Mouse (Mus musculus) forebrain, embryonic 10.5 days (tissue): ENCODE measurements around the gene Fam160a1. TPM values are rescaled to one million over a fixed set of nuclear protein-coding genes. Genes with fewer than 3 reads are reported as not detected.

ENCODE experiments used
- DNase-seq: peaks from one replicate; pipeline ENCODE4 v3.0.0-alpha.2; 2017; ENCODE audit warnings: low spot score; ENCODE audit errors: extremely low spot score
- H3K27ac ChIP-seq: fragments of 300-500 bp; sonication (generic); 2 replicates; pipeline ENCODE4 v1.5.1; 2016; ENCODE audit warnings: mild to moderate bottlenecking
- H3K27me3 ChIP-seq: fragments of 300-500 bp; sonication (generic); 2 replicates; pipeline ENCODE4 v1.6.1; 2016; ENCODE audit warnings: mild to moderate bottlenecking; ENCODE audit not compliant: poor library complexity, severe bottlenecking
- H3K36me3 ChIP-seq: fragments of 300-500 bp; sonication (generic); replicated peaks from 2 replicates; pipeline ENCODE4 v1.6.1; 2016; ENCODE audit warnings: mild to moderate bottlenecking, moderate library complexity
- H3K4me1 ChIP-seq: fragments of 300-500 bp; sonication (generic); 2 replicates; pipeline ENCODE4 v1.6.1; 2016
- H3K4me3 ChIP-seq: fragments of 300-500 bp; sonication (generic); 2 replicates; pipeline ENCODE4 v1.5.1; 2016; ENCODE audit warnings: mild to moderate bottlenecking, moderate library complexity
- H3K9me3 ChIP-seq: fragments of 300-500 bp; sonication (generic); 2 replicates; pipeline ENCODE4 v1.6.1; 2016; ENCODE audit warnings: mild to moderate bottlenecking, moderate library complexity
- WGBS: fragments of 180-500 bp; shearing (Covaris S2); methylation state at CpG from one replicate; pipeline ENCODE4 v1.1.7; 2016; 5-methylcytosine and 5-hydroxymethylcytosine counted together
- polyA plus RNA-seq: library from polyadenylated mRNA; unstranded; fragments of >200 nt; fragmentation: Nextera tagmentation; extraction: Ambion mirVana; gene quantifications from 2 replicates; pipeline ENCODE4 v1.2.1, GENCODE M21; 2016

Gene Fam160a1
- polyA plus RNA-seq, 1 experiment from 2014 or later = 0.40 TPM

DNA sequence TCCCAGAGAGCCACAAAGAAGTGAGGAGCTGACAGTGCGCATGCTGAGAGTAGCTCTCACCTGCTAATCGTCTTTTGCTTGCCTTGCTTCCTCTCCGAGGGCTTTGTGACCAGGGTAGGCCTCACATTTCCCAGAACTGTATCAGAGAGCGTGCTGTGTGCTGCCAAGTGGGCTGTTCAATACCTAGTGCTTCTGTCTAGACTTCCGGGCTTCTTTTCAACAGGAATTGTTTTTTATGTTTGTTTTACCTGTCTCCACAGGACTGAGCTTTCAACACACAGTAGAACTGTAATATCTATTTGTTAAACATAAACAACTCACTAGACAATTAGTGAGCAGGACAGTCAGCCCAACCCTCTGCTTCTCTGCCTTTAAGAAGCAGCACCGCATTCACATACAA lies 28.2 kb upstream of the Fam160a1 start:
- peaks cover 15% of the 10 kb centered on the region for H3K4me1 ChIP-seq
- no peak for DNase-seq
- H3K36me3 ChIP-seq = no peaks in the 10 kb centered on the region
- no peaks in the 10 kb centered on the region for H3K9me3 ChIP-seq
- H3K27ac ChIP-seq = no peak overlapping the region
- H3K4me3 ChIP-seq = no peak overlapping the region
- 86% methylated on average over 6 of the region's 6 CpGs for WGBS
- H3K27me3 ChIP-seq = no peaks in the 10 kb centered on the region

- peaks cover 15% of the 10 kb centered on the region for H3K4me1 ChIP-seq
- H3K27me3 ChIP-seq = no peaks in the 10 kb centered on the region
- no peak for DNase-seq
- H3K9me3 ChIP-seq = no peaks in the 10 kb centered on the region
- H3K4me3 ChIP-seq = no peak overlapping the region
- no peaks in the 10 kb centered on the region for H3K36me3 ChIP-seq
- H3K27ac ChIP-seq = no peak overlapping the region
Observed at GRCm38 (mm10) chr3:85842881-85843218, 25.8 kb upstream of the Fam160a1 start.

GRCm38 (mm10) chr3:85842177-85842880 lies 25.2 kb upstream of the Fam160a1 start:
- H3K4me3 ChIP-seq = no peak overlapping the region
- no peaks in the 10 kb centered on the region for H3K27me3 ChIP-seq
- H3K27ac ChIP-seq = peak overlapping the region; percentile 62
- H3K9me3 ChIP-seq = no peaks in the 10 kb centered on the region
- no peaks in the 10 kb centered on the region for H3K36me3 ChIP-seq
- WGBS = 61% methylated on average over 9 of the region's 9 CpGs
- no peak for DNase-seq
- H3K4me1 ChIP-seq = peaks cover 15% of the 10 kb centered on the region

DNA sequence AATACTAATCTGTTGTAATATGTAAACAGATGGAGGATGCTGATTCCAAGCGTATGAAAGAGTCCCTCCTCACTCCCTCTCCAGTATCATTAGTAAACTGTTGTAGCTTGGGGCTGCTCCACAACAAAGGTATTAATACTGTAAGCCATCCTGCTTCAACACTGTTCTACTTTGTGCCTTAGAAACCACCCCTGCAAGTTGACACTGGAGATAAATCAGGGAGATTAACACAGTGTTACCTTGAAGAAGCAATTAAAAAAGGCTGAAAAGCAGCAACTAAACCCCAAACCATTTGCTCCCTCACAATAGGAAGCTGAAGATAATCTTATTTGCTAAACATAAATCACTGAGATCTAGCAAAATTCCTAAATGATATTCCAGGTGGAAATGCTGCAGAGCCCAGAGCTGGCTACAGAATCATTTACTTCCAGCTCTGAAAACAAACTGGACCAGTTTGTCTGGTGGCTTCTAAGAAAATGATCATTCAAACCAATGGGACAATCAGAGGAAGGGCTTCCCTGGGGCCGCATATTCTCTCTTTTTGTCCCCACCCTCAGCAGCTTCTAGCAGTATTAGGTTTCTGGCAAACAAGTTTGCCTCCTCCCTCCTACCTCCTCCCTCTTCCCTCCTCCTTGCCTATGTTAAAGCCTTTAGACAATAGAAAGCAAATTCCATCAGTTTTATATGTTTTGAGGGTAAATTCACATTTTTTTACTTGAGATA lies 24.5 kb upstream of the Fam160a1 start:
- Histone ChIP-seq H3K4me3 (no peak overlapping the region), H3K36me3 (no peaks in the 10 kb centered on the region), H3K27ac (no peak overlapping the region; the same call in 1 of the 2 replicates), H3K27me3 (no peaks in the 10 kb centered on the region), H3K4me1 (peaks cover 15% of the 10 kb centered on the region), H3K9me3 (no peaks in the 10 kb centered on the region)
- DNase-seq = no peak
- WGBS = 32% methylated on average over 2 of the region's 2 CpGs

DNA sequence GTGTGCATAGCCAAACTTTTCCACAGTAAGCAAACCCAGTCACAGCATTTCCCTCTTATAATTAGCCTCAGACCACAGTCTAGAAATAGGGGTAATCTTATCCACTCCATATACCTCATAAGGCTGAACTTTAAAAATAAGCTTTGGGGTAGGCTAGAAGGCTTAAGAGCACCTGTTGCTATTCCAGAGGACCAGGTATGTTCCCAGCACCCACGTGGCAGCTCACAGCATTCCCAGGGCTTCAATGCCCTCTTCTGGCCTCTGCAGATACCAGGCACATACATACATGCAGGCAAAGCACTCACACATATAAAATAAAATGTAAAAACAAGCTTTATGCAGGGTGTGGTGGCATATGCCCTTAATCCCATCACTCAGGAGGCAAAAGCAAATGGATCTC lies 16.5 kb upstream of the Fam160a1 start:
- Histone ChIP-seq H3K4me1 (peaks cover 10% of the 10 kb centered on the region), H3K27me3 (no peaks in the 10 kb centered on the region), H3K36me3 (no peaks in the 10 kb centered on the region), H3K9me3 (no peaks in the 10 kb centered on the region), H3K4me3 (no peak overlapping the region), H3K27ac (no peak overlapping the region)
- 76% methylated on average over 1 of the region's 1 CpGs for WGBS
- no peak for DNase-seq

- no peak for DNase-seq
- no peaks in the 10 kb centered on the region for H3K27me3 ChIP-seq
- H3K4me1 ChIP-seq = peaks cover 13% of the 10 kb centered on the region
- H3K4me3 ChIP-seq = no peak overlapping the region
- H3K27ac ChIP-seq = 0 out of 2 replicates have a peak overlapping the region, but pooled peaks have one; percentile 40
- H3K9me3 ChIP-seq = no peaks in the 10 kb centered on the region
- no peaks in the 10 kb centered on the region for H3K36me3 ChIP-seq
- 74% methylated on average over 10 of the region's 10 CpGs for WGBS
Observed at GRCm38 (mm10) chr3:85832490-85833155, 15.5 kb upstream of the Fam160a1 start.

- Histone ChIP-seq H3K4me3 (no peak overlapping the region), H3K4me1 (peaks cover 16% of the 10 kb centered on the region), H3K27ac (no peak overlapping the region), H3K27me3 (no peaks in the 10 kb centered on the region), H3K9me3 (no peaks in the 10 kb centered on the region), H3K36me3 (no peaks in the 10 kb centered on the region)
- WGBS = 90% methylated on average over 1 of the region's 1 CpGs
- DNase-seq = no peak
Observed at GRCm38 (mm10) chr3:85831785-85832184, 14.7 kb upstream of the Fam160a1 start.

DNA sequence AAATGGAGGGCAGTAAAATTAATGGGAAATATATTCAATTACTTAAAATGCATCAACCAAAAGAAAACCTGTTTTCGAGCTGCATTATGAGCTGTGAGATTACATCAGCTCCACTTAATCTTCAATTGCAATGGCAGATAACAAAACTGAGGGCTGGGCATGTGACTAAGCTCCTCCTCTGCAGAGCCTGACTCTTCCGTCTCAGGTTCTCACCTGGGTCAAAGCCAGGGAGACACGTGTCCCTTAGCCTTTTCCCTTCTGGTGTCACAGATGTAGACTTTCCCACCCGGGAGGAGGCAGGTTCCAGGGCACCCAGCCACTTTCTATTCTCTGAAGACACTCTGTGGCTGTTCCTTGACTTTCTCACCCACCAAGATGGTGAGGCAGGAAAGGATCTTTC lies 12.0 kb upstream of the Fam160a1 start:
- Histone ChIP-seq H3K4me1 (peaks cover 16% of the 10 kb centered on the region), H3K36me3 (no peaks in the 10 kb centered on the region), H3K9me3 (no peaks in the 10 kb centered on the region), H3K4me3 (no peak overlapping the region), H3K27ac (no peak overlapping the region), H3K27me3 (no peaks in the 10 kb centered on the region)
- DNase-seq = no peak
- WGBS = 81% methylated on average over 4 of the region's 4 CpGs

GRCm38 (mm10) chr3:85827815-85828214 lies 10.7 kb upstream of the Fam160a1 start:
- WGBS = 70% methylated on average over 6 of the region's 6 CpGs
- Histone ChIP-seq H3K36me3 (no peaks in the 10 kb centered on the region), H3K27me3 (no peaks in the 10 kb centered on the region), H3K4me3 (no peak overlapping the region), H3K9me3 (no peaks in the 10 kb centered on the region), H3K27ac (no peak overlapping the region), H3K4me1 (peaks cover 13% of the 10 kb centered on the region)
- no peak for DNase-seq

DNA sequence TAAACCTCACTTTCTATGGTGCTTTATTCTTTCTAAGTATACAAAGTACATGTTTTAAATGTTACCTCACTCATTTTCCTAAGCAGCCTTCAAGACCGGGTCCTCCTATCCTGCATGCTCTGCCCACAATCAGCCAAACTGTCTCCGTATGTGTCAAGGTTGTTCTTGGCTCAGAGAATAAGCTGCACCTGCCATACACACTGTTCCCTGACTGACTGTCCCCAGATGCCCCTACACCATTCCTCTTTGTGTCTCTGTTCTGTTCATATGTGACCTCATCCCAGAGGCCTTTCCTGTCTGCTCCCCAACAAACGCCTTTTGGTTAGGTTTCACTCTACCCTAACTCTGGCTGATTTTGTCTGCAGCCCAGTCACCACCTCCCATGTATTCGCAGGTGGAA lies 10.2 kb upstream of the Fam160a1 start:
- whole genome bisulfite sequencing = 82% methylated on average over 4 of the region's 4 CpGs
- DNase-seq = no peak

DNA sequence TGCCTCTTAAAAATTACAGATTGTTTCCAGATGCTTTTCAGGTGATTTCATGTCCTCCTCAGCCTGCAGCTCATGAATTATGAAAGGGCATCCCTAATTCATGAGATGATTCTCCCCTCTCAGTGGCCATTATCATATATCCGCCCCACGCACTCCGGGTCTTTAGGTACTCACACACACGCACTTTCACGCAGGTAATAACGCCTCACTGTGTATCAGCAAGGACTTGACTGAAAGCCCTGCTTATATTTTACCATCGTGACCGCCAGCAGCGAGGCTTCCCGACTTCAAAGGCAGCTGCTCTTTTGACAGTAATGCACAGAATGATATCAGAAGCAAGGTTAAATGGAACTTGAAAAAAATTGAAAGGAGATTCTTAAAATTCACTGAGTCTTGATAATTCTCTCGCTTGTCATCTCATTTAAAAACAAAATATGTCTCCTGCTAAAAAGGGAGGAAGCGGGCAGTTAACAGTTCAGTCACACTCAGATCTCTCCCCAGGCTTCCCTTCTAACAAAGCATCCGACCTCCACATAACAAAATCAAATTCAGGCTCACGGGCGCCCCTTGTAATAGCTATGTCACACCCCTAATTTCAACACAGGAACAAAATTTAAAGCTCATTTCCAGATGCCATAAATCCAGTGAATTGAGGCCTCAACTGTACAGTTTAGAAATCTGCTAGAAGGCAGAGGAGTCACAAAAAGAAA lies 3.9 kb upstream of the Fam160a1 start:
- Histone ChIP-seq H3K27ac (no peak overlapping the region), H3K4me3 (no peak overlapping the region), H3K27me3 (no peaks in the 10 kb centered on the region), H3K36me3 (no peaks in the 10 kb centered on the region), H3K9me3 (no peaks in the 10 kb centered on the region), H3K4me1 (no peaks in the 10 kb centered on the region)
- 91% methylated on average over 15 of the region's 15 CpGs for WGBS
- DNase-seq = no peak

More for the DNA sequence above, 10.2 kb upstream of the Fam160a1 start:
- H3K27me3 ChIP-seq = no peaks in the 10 kb centered on the region
- H3K36me3 ChIP-seq = no peaks in the 10 kb centered on the region
- no peak overlapping the region for H3K27ac ChIP-seq
- peaks cover 7% of the 10 kb centered on the region for H3K4me1 ChIP-seq
- no peak overlapping the region for H3K4me3 ChIP-seq
- H3K9me3 ChIP-seq = no peaks in the 10 kb centered on the region

- no peaks in the 10 kb centered on the region for H3K27me3 ChIP-seq
- H3K36me3 ChIP-seq = no peaks in the 10 kb centered on the region
- no peak for DNase-seq
- H3K9me3 ChIP-seq = no peaks in the 10 kb centered on the region
- H3K4me1 ChIP-seq = no peaks in the 10 kb centered on the region
- 81% methylated on average over 3 of the region's 3 CpGs for WGBS
- no peak overlapping the region for H3K27ac ChIP-seq
- H3K4me3 ChIP-seq = no peak overlapping the region
Observed at GRCm38 (mm10) chr3:85819319-85819718, 2.2 kb upstream of the Fam160a1 start.
